Mouse (Mus musculus): ENCODE results near the gene Cyp17a1. TPM values are rescaled to one million over a fixed set of nuclear protein-coding genes. Genes with fewer than 3 reads are reported as not detected.

Cyp17a1 gene
- total RNA-seq, 2 experiments from 2014 or later, result not detected

DNA sequence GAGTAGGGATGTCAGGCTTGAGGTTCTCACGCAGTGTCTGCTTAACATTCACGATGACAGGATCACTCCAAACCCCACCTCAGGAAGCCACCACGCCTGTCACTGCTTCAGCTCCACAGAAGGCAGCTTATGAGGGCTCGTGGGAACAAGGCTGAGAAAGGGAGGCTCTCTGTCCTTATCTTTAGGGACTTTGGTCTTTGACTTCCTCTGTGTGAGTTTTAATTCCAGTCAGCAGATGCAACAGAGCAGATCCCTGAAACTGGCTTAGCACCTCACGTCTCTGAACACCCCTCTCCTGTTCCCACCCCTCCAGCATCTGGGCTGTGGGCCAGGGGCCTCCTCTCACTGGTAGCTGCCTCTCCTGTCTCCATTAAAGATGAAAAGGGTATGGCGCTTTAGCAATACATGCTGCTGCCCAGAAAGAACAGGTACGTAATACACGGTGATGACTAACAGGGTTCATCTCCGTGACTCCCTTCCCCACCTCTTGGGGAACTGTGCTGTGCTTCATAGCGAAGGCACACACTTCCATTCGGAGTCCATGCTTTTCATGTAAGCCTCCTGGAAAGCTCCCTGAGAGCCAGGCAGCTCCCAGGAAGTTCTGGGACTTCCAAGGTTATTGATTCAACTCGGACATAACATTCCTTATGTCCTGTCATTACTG lies 6.9 kb upstream of the Cyp17a1 start:
- intact Hi-C loops (cut with DNase I; ENCODE audit: low total_unique reads), result no loop called here

GRCm38 (mm10) chr19:46675641-46676040 lies 2.7 kb upstream of the Cyp17a1 start:
- DNase-seq, result no peak
- intact Hi-C loops (cut with DNase I; ENCODE audit: low total_unique reads), result no loop called here

More for the DNA sequence above, 6.9 kb upstream of the Cyp17a1 start:
- DNase-seq, result no peak

DNA sequence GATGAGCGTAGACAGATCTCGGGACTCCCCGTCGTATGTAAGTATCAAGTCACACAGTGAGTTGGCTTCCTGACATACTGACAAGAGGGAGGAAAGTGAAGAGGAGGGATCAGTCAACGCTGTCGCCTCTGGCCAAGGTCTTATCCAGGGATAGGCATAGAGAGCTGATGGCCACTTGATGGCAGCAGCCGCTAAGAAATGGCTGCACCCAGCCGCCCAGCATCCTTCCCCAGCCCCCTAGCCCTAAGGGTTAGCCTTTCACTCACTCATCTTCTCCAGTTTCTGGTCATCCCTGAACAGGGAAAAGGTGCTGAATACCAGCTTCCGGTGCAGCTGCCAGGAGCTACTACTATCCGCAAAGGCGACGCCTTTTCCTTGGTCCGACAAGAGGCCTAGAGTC lies 2.3 kb downstream of the Cyp17a1 start:
- peak; percentile 66 for DNase-seq
- intact Hi-C loops (cut with DNase I; ENCODE audit: low total_unique reads), result loop anchor here (5.0 kb wide), 3 partner anchors 67 to 197 kb away; no protein-coding TSS in a partner anchor

DNA sequence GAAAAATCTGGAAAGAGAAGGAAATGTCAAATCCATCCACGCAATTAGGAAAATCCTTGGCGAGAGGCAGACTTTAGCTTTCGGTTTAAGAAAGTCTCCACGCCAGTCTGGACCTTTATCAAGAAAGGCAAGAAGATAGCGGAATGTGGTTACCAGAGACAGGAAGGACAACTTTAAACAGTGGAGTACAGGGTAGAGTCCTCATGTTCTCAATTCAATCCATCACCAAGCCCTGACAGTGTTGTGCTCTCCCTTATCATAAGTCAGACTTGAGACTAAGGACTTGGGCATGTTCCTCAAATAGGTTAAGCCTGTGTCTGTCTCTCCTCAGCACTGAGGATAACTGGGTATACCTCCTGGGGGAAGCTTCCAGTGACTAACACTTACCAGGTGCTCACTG lies 3.2 kb downstream of the Cyp17a1 start:
- intact Hi-C loops (cut with DNase I; ENCODE audit: low total_unique reads), result loop anchor here (5.0 kb wide), 3 partner anchors 67 to 197 kb away; no protein-coding TSS in a partner anchor
- DNase-seq, result no peak

DNA sequence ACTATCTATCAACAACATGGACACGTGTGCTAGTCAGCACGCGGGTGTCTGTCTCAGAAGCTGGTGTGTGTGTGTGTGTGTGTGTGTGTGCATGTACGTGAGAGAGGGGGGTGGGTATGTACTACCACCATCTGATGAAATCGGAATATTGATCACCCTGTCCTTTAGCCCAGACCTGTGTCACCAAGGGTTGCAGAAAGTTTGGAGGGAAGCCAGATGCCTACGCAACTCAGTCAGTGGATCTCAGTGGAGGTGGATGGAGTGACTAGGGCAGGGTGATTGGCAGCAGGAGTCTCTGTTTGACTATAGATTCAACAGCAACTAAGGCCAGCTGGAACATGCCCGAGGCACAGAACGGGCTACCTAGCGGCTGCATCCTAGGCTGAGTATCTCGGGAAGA lies 4.7 kb downstream of the Cyp17a1 start:
- intact Hi-C loops (cut with DNase I; ENCODE audit: low total_unique reads), result no loop called here
- no peak for DNase-seq

DNA sequence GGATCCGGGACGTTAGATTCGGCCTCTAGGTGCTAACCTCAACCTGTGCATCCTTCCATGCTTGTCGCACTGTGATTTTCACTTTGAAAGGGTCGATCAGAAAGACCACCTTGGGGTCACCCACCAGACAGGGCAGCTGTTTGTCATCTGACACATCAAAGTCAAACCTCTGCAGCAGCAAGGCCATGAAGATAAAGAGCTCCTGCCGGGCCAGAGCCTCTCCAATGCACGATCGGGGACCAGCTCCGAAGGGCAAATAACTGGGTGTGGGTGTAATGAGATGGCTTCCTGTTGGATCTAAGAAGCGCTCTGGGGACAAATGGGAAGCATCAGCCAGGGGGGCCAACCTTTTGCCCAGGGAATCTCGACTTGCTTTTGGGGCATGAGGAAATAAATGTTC lies 5.7 kb downstream of the Cyp17a1 start:
- DNase-seq, result no peak
- intact Hi-C loops (cut with DNase I; ENCODE audit: low total_unique reads), result no loop called here

- no peak for DNase-seq
- intact Hi-C loops (cut with DNase I; ENCODE audit: low total_unique reads), result no loop called here
These were observed 7.5 kb downstream of the Cyp17a1 start for GRCm38 (mm10) chr19:46665474-46665873.

DNA sequence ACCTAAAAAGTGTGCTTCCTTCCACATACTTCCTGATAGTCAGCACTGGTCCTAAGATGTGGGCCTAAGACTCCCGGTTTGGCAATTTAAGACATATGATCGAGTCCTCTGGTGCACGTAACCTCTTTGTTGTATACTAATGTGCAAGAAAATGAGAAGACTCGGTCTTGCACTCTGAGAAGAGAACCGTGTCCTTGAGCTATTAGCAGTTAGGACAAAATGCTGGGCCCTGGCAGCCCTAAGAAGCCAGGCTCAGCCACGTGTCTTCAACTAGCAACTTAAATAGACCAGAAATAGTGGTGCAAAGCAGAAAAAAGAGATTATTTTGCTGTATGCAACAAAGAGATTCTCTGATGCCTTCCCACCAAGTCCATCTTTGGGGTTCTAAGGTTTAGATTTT lies 10.2 kb downstream of the Cyp17a1 start:
- intact Hi-C loops (cut with DNase I; ENCODE audit: low total_unique reads), result no loop called here
- no peak for DNase-seq

GRCm38 (mm10) chr19:46662214-46662613 lies 10.8 kb downstream of the Cyp17a1 start:
- DNase-seq, result no peak
- intact Hi-C loops (cut with DNase I; ENCODE audit: low total_unique reads), result no loop called here

- intact Hi-C loops (cut with DNase I; ENCODE audit: low total_unique reads), result no loop called here
These were observed 11.5 kb downstream of the Cyp17a1 start for GRCm38 (mm10) chr19:46661511-46661910.

GRCm38 (mm10) chr19:46658851-46659250 lies 14.1 kb downstream of the Cyp17a1 start:
- DNase-seq, result no peak
- intact Hi-C loops (cut with DNase I; ENCODE audit: low total_unique reads), result no loop called here

More at GRCm38 (mm10) chr19:46661511-46661910, 11.5 kb downstream of the Cyp17a1 start:
- DNase-seq, result no peak

GRCm38 (mm10) chr19:46658348-46658747 lies 14.6 kb downstream of the Cyp17a1 start:
- intact Hi-C loops (cut with DNase I; ENCODE audit: low total_unique reads), result no loop called here
- no peak for DNase-seq

- intact Hi-C loops (cut with DNase I; ENCODE audit: low total_unique reads), result no loop called here
- DNase-seq, result no peak
These were observed 15.5 kb downstream of the Cyp17a1 start for GRCm38 (mm10) chr19:46657339-46658020.

- DNase-seq, result no peak
- intact Hi-C loops (cut with DNase I; ENCODE audit: low total_unique reads), result no loop called here
These were observed 16.7 kb downstream of the Cyp17a1 start for GRCm38 (mm10) chr19:46656151-46656840.

GRCm38 (mm10) chr19:46655626-46656025 lies 17.3 kb downstream of the Cyp17a1 start:
- intact Hi-C loops (cut with DNase I; ENCODE audit: low total_unique reads), result no loop called here
- no peak for DNase-seq

DNA sequence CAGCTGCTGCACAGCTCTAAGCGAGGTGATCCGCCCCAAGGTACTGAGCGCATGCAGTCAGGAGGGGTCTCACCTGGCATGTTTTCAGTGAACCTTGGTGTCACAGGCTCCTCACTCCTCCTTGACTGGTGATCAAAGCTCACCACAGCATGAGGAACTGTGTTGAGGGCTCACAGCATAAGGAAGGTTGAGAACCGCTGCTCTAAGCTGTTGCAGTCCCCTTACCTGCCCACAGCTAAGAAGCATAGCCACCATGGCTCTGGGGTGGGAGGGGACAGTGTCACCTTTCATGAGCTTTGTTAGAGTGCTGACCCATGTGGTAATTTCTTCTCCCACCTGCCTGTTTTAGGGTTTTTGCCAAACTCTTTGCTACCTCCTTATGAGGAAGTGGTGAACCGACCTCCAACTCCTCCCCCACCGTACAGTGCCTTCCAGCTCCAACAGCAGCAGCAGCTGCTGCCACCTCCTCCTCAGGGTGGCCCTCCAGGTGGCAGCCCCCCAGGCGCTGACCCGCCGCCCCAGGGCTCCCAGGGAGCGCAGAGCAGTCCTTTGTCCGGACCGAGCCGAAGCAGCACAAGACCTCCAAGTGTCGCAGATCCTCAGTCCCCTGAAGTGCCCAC lies 19.2 kb downstream of the Cyp17a1 start:
- no peak for DNase-seq
- intact Hi-C loops (cut with DNase I; ENCODE audit: low total_unique reads), result no loop called here

DNA sequence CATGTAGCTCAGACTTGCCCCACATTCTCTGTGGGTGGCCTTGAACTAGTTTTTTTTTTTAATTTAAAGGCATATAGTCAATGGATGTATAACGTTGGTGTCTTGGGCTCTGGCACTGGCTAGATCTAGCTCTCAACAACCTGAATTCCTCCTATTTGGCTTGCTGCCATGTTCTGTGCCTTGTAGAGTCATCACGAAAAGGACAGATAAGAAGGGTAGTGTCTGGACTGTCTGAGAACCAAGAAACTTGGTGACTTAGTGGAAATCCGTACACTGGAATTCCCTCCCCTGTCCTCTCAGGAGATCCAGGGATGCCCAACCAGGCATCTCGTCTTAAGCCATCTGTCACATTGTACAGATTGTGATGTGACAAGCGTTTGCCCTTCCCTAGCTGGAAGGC lies 19.8 kb downstream of the Cyp17a1 start:
- DNase-seq, result no peak
- intact Hi-C loops (cut with DNase I; ENCODE audit: low total_unique reads), result no loop called here

- no peak for DNase-seq
- intact Hi-C loops (cut with DNase I; ENCODE audit: low total_unique reads), result loop anchor here (5.0 kb wide), 1 partner anchor 41 kb away; no protein-coding TSS in a partner anchor
These were observed 24.4 kb downstream of the Cyp17a1 start for GRCm38 (mm10) chr19:46648565-46648964.

DNA sequence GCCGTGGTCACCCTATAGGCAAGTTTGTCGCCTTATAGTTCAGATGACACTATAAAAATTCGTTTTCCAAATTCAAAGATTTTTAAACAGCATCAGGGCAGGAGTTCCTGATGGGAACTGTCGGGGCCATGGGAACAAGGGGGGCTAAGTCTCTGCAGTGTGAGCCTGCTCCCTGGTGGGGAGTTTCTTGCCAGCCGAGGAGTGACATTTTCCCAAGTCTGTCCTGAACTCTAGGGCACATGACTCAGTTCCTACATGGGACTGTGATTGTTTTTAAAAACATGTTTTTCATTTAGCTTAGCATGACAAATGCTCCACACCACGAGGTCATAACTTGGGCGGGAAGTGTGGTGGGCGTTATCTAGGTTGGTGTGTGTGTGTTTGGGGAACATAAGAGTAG lies 25.1 kb downstream of the Cyp17a1 start:
- DNase-seq, result no peak
- intact Hi-C loops (cut with DNase I; ENCODE audit: low total_unique reads), result loop anchor here (5.0 kb wide), 1 partner anchor 41 kb away; no protein-coding TSS in a partner anchor

GRCm38 (mm10) chr19:46647254-46647653 lies 25.7 kb downstream of the Cyp17a1 start:
- intact Hi-C loops (cut with DNase I; ENCODE audit: low total_unique reads), result loop anchor here (5.0 kb wide), 1 partner anchor 40 kb away; no protein-coding TSS in a partner anchor
- no peak for DNase-seq
